Mouse (Mus musculus) adrenal gland, adult 8-10 months (tissue): ENCODE measurements at regions not wholly inside any gene's neighbourhood (a gene's known extent, or its start where the extent isn't known, plus 50 kb on each side); places are given as distances from the start of the nearest gene placed in this dataset.

ENCODE experiments used
- DNase-seq: peaks from one replicate; pipeline ENCODE4 v3.0.0; 2022

DNA sequence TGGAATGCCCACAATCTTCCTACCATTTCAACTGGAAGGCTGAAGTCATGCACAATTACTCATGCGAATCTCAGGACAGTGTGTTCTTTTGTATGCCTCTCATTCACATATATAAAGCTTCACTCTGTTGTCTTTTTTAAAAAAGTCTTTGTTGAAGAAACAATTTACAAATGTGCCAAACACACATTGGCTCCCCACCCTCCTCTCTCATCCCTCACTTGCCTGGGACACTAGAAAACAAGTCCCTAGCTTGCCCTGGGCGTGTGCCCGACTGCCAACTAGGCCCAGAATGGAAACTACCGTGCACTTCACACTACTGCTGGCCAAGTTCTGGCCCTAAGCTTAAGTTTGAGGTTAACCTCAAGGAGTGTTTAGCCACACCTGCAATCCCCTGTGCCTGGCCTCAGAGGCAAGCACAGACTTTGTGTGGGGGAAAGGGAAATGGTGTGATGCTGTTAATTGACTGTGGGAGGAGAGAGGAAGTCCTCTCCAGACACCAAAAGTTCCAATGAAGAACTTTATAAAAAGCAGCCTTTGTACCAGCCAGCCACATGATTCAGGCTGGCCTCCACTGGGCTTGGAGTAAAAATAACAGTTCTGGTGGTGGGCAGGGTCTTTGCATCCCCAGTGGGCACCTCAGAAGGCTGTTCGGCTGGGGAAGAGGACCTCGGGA, 70.2 kb upstream of the Picalm start:
- DNase-seq, result no peak

DNA sequence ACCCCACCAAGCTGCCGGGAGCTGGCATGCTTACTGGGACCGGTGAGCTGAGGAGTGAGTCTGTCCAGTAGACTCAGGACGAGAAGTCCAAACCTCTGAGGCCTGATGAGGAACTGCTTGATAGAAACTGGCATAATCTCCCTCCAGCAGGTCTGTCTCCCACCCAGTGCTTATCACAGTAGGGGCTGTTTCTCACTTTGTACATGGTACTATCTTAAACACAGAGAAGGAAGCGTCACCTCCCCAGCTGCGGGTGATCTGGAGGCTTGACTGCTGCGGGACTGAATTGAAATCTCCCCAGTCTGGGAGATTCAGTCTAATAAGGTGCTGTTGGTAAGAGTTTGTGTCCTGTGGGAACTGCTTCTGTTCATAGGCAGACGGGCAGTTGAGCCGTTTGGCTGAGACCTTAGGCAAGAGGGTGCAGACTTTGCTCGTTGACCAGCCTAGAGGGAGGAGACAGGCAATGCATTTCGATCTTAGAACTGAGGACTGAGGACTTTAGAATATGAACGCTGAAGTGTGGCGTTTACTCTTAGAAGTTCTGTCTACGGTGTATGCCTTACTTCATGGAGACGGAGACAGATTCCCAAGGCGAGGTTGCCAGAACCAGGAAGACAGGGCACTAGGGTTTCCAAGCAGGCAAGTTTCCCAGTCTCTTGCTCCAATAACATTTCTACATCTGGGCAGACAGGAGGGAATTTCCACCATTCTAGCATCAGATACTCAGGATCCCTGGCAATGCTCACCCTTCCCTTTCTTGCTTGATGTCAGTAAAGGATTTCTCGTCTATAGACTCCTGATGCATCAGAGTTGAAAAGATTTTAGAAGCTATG, 69.5 kb upstream of the Picalm start:
- no peak for DNase-seq

DNA sequence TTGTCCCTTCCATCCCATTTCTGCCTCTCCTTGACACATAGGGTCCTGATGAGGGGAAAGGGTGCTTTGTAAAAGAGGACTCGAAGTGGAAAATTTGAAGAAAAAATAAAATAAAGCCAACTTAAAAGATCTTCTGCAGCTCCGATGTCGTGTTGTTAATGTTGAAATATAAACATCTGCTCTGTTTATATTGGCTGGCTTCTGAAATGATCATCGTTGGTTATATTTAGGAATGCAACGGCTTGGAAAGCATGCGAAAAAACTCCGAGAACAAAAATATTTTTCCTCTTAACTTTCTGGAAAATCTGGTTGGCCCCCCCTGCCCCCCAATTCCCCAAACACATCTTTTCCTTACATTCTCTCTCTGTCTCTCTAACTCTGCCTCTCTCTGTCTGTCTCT, 68.3 kb upstream of the Picalm start:
- no peak for DNase-seq

DNA sequence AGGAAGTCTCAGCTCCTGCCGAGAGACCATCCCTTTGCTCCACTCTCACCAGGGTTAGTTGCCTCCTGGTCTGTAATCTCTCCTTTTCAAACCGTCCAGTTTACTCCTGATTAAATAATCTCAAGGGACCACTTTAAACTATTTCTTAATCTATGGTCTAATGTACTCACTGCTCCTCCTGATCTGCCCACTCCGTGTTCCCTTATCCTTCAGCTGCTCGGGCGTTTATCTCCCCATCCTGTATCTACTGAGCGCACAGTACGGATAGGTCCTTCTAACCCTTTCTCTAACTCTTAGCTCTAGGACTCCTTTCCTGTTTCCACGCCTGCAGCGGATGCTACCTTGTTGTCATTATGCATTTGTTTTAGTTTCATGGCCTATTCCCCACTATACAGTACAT, 67.1 kb upstream of the Picalm start:
- DNase-seq, result no peak

DNA sequence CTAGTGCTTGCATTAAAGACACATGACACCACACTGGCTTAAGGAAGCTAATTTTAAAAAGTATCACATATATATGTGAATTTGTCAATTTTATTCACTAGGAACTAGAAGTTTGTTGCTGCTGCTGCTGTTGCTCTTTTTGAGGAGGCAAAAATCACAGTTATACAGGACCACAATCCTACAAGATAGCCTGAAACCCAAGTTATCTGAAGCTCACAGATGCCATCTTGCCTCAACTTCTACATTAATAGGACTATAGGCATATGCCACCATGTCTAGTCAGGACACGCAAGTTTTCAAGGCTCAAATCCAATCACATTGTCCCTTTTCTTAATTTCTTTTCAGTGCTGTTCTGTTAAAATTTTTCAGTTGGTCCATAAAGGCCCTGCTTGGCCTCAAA, 65.8 kb upstream of the Picalm start:
- DNase-seq, result no peak

DNA sequence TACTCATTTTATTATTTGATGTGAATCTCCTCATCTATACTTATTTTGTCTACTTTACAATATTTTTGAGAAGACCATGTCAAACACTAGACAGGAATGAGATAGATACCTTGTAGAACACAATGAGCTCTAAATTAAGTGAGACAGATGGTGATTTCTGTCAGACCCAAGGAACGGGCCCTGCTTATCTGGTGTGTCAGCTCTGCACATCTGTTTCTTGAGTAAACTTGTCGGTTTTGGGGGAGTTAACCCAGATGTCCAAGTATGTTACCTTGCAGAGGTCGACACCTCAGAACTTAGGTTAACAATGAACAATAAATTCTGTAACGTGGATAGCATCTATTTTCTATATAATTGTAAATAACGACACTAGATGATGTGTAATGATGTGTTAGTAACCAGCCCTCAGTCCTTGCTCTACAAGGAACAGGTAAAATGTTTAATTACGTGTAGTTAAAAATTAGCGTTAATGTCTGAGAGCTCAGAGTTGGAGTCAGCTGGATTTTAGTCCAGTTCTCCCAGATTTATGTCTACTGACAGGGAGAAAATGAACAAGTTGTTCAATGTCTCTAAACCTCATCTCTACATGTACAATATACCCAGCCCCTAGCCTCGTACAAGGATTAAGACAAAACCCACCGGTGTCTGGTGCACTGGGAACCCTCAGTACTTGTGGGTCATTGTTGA, 64.6 kb upstream of the Picalm start:
- no peak for DNase-seq

DNA sequence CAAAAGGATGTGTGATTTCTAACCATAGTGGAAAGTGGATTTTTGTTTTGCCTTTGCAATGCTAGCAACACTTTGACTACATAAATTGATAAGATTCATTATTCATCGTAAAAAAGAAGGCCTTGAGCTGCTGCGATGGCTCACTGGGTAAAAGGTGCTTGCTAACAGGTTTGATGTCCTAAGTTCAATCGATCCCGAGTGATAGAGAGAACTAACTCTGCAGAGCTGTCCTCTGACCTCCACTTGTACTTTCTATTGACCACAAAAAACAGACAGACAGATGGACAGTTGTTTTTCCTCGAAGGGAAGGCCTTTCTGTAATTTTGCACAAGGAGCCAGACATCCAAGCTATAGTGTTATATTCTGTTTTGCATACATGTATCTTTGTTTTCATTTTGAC, 63.7 kb upstream of the Picalm start:
- no peak for DNase-seq

DNA sequence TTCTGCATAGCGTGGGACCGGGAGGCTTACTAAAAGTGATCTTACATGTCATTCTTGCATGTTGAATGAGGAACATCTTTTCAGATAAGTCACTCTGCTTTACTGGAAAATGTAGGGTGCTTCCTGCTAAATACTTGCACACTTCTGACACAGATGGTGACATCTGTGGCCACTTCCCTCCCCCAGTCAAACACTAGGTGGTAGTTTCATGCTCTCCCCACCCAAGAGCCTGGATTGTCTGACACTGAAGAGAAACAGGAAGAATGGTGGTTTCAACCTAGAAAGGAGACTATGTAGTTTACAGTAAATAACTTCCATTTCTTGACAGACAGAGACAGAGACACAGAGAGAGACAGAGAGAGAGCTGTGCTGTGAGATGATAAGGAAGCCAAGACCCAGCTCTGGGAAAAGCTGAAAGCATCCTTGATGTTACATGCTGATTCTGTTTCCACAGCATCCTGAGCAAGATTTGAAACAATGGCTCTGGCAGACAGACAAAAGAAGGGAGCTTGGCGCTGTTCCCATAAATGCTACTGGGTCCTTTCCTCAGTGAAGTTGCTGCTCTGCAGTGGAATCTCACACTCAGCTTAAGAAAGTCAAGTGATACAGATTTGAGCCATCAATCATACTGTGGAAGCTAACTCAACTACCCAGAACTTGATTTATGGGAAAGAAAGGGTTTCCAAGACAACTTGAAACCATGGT, 61.9 kb upstream of the Picalm start:
- DNase-seq, result no peak

DNA sequence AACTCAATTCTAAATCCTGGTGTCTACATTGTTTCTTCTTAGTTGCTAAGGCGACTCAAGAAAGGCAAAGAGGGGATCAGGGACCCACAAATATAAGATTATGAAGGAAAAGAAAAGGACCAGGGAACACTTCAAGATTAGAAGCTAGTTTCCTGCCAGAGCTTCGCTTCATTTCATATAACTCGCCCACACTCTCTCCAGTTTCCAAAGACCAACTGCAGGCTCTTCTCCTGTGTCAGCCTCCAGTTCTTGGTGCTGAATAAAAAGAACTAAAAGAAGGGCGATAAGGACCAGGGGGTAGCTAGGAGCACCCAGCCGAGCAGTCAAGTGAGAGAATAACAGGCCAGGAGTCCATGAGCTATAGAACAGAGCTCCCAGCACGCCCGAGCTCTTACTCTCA, 59.7 kb upstream of the Picalm start:
- DNase-seq, result no peak

DNA sequence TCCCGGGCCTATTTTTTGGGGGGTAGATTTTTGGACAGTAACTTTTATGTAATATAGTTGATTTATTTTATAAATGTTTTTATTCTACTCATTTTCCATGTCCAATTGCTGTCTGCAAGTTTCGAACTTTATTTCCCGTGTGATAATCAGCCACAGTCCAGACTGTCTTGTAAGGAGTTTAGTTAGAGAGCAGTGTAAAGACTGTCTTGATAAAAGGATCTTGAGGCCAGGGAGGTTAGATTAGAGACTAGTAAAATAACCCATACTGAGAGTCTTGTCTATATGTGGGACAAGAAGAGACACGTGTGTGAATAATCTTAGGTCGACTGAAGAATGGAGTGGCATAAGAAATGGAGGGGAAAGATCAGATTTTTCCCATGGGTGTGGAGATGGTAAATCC, 56.1 kb upstream of the Picalm start:
- no peak for DNase-seq

DNA sequence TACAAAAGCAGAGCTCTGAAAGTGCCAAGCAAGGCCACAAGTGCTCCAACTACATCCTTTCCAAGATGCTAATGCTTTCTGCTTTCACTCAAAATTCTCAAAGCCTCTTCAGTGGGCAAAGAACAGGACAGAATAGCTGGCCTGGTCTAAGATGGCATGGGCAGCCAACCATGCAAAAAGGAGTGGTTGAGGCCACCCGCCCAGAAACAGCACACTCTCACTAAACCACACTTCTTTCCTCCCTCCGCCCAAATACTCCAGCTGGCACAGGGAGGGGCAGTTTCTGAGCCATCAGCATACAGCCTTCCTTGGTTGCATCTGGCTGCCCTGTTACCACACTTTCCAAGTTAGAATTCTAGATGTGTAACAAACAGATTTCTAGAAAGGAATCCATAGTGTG, 55.4 kb upstream of the Picalm start:
- no peak for DNase-seq

DNA sequence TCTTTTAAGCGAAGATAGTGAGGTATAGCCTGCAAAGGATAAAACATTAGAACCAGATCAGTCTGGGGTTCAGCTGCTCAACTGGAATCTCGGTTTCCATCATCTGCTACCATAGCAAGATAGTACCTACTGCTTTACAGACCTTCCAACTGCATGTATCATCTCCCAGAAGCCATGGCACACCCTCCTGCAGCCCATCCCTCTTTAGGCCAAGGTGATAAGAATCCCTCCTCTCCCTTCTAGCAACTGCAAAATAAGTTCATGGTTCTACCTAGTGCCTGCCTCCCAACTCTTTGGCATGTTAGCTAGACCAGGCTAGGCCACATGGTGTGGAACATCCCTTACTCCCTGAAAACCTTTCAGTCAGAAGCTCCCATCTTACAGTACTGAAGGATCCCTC, 52.4 kb upstream of the Picalm start:
- no peak for DNase-seq

DNA sequence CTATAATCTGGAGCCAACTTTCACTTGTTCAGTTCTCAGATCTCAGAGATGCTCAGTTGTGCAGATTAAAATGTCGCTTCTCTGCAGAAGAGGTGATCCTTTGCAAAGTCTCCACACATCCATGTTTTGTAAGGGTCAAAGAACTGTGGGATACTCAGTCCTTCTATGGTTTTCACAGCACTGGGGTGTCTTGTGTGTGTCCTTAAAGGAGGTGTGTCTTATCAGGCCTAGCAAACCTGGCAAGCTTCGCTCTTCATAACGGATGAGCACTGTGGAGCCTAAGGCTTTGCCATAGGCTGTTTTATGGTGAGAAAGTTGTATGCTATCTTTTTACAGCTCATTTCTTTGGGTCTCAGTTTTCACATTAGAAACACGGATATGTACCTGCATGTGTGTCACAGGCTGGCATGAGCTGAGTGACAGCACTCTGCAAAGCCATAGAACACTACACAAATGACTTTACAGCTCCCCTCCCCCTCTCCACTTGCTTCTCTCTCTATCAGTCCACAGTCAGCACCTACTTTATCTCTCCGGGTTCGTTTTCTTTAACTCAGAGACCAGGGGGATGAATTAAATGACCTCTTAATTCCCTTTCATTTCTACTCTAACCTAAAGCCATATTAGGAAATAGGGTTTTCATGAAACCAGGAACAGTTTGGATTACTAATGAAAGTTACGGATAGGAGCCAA, 49.8 kb upstream of the Picalm start:
- no peak for DNase-seq
